In the genomic region with DNA sequence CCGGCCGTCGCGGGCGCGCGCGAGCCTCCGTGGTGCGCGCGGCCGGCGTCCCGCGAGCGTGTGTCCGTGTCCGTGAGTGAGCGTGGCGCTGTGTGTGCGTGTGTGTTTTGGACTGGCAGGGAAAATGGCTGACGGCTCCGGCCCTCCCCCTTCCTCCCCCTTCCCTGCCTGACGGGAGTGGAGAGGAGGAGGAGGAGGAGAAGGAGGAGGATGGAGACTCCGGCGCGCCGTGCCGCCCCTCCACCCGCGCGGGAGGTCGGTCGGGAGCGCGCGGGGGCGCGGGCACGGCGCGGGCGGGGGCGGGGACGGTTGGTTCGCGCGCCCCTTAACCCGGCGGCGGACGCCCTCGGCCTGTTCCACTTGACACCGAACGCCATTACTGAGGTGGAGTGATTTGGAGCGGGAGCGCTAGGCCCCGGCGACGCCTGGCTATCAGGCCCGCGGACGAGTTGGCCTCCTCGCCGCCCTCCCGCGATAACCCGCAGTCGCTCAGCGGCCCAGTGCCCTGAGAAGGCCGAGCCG, we compare ENCODE assay signal across 8 mouse cellular contexts. TPM values are rescaled to one million over a fixed set of nuclear protein-coding genes. Genes with fewer than 3 reads are reported as not detected.
A peak's percentile ranks its signal among the peaks of the same experiment; 100 is the strongest.
DNase-seq lines count a peak whose midpoint lies in the region; ATAC-seq and TF ChIP-seq lines count a peak whose summit lies in the region.

No protein-coding gene starts in this region.

- peaks cover 3% of the 10 kb centered on the region for H3K36me3 ChIP-seq in C2C12 (ENCODE audit: control insufficient read depth, insufficient read depth)
- peaks cover 18% of the 10 kb centered on the region for H3K36me3 ChIP-seq in erythroblast, embryonic 14.5 days (ENCODE audit: control insufficient read depth)
- H3K36me3 ChIP-seq in heart, embryonic 12.5 days: peaks cover under 1% of the 10 kb centered on the region; the same call in 1 of the 2 replicates
- no peaks in the 10 kb centered on the region for H3K36me3 ChIP-seq in kidney, postnatal 0 days (ENCODE audit: insufficient read depth, low read length)
- H3K36me3 ChIP-seq in liver, embryonic 13.5 days: 0 out of 2 replicates have a peak, but pooled peaks cover 2% of the 10 kb centered on the region

- peak; percentile 85 for DNase-seq in brain, embryonic 14.5 days (ENCODE audit: low read depth)
- DNase-seq in kidney, postnatal 0 days (ENCODE audit: low spot score): peak; percentile 74
- peak; percentile 69 for DNase-seq in liver, embryonic 13.5 days
- peak; percentile 75 for DNase-seq in naive thymus-derived CD4-positive, alpha-beta T cell, adult 2 months (ENCODE audit: low read depth)
- peak; percentile 61 to 81 for DNase-seq in spleen, postnatal 4 days (ENCODE audit: low spot score in 2 of 2)

- H3K79me2 ChIP-seq in C2C12 (ENCODE audit: control insufficient read depth, insufficient read depth): peaks cover 60% of the 10 kb centered on the region

- no peaks in the 10 kb centered on the region for H3K27me3 ChIP-seq in C2C12 (ENCODE audit: control insufficient read depth, insufficient read depth, insufficient read length)
- peaks cover 11% of the 10 kb centered on the region for H3K27me3 ChIP-seq in erythroblast, embryonic 14.5 days (ENCODE audit: control insufficient read depth)
- H3K27me3 ChIP-seq in heart, embryonic 12.5 days (replicated peaks): peaks cover 20% of the 10 kb centered on the region
- H3K27me3 ChIP-seq in kidney, postnatal 0 days (ENCODE audit: insufficient read depth, low read length): no peaks in the 10 kb centered on the region
- no peaks in the 10 kb centered on the region; the same call in 1 of the 2 replicates for H3K27me3 ChIP-seq in liver, embryonic 13.5 days

- peak overlapping the region; percentile 53 for H3K4me3 ChIP-seq in C2C12 (ENCODE audit: insufficient read depth, poor library complexity, severe bottlenecking)
- H3K4me3 ChIP-seq in erythroblast, embryonic 14.5 days (replicated peaks): peak overlapping the region; percentile 77
- peak overlapping the region; percentile 93 for H3K4me3 ChIP-seq in heart, embryonic 12.5 days
- H3K4me3 ChIP-seq in kidney, postnatal 0 days (replicated peaks; ENCODE audit: low read depth, low read length): peak overlapping the region; percentile 73
- peak overlapping the region; percentile 81 for H3K4me3 ChIP-seq in liver, embryonic 13.5 days (replicated peaks)

- peak; percentile 40 for ATAC-seq in heart, embryonic 12.5 days (ENCODE audit: insufficient number of reproducible peaks, low FRiP score)
- peak; percentile 38 for ATAC-seq in kidney, postnatal 0 days (replicated peaks; ENCODE audit: low FRiP score, low read depth)
- ATAC-seq in liver, embryonic 13.5 days (ENCODE audit: low read depth): peak; percentile 55

- H3ac ChIP-seq in C2C12 (ENCODE audit: control insufficient read depth, insufficient read length, low read depth): peak overlapping the region; percentile 86

- H3K27ac ChIP-seq in heart, embryonic 12.5 days (ENCODE audit: poor library complexity, severe bottlenecking): peak overlapping the region; percentile 98
- peak overlapping the region; percentile 96 for H3K27ac ChIP-seq in kidney, postnatal 0 days
- H3K27ac ChIP-seq in liver, embryonic 13.5 days: peak overlapping the region; percentile 93

- H3K4me2 ChIP-seq in heart, embryonic 12.5 days: peak overlapping the region; percentile 62
- H3K4me2 ChIP-seq in kidney, postnatal 0 days (ENCODE audit: low read length): peak overlapping the region; percentile 54
- peak overlapping the region; percentile 75 for H3K4me2 ChIP-seq in liver, embryonic 13.5 days

- peaks cover 15% of the 10 kb centered on the region for H3K9me3 ChIP-seq in erythroblast, embryonic 14.5 days (ENCODE audit: control insufficient read depth, low read length)
- H3K9me3 ChIP-seq in heart, embryonic 12.5 days (replicated peaks): peaks cover 10% of the 10 kb centered on the region; the same call in 1 of the 2 replicates
- no peaks in the 10 kb centered on the region for H3K9me3 ChIP-seq in kidney, postnatal 0 days (replicated peaks; ENCODE audit: low read length)
- no peaks in the 10 kb centered on the region for H3K9me3 ChIP-seq in liver, embryonic 13.5 days (replicated peaks)

- TF ChIP-seq CTCF in C2C12 (IDR thresholded peaks at IDR 0.05; ENCODE audit: control insufficient read depth, insufficient read depth, insufficient read length): no peak
- TF ChIP-seq CTCF in brain, embryonic 14.5 days (IDR thresholded peaks at IDR 0.05; ENCODE audit: borderline replicate concordance, extremely low read depth, insufficient read depth, insufficient read length): no peak
- no peak for TF ChIP-seq CTCF in kidney, postnatal 0 days (IDR thresholded peaks at IDR 0.05; ENCODE audit: low read depth)

- peak overlapping the region; percentile 97 for H3K9ac ChIP-seq in heart, embryonic 12.5 days
- H3K9ac ChIP-seq in kidney, postnatal 0 days (ENCODE audit: low read depth, low read length): peak overlapping the region; percentile 87
- H3K9ac ChIP-seq in liver, embryonic 13.5 days: peak overlapping the region; percentile 89

- H3K4me1 ChIP-seq in erythroblast, embryonic 14.5 days (ENCODE audit: control insufficient read depth): peaks cover 15% of the 10 kb centered on the region
- no peaks in the 10 kb centered on the region for H3K4me1 ChIP-seq in heart, embryonic 12.5 days (replicated peaks)
- no peaks in the 10 kb centered on the region for H3K4me1 ChIP-seq in kidney, postnatal 0 days (replicated peaks; ENCODE audit: insufficient read depth, low read length)
- 0 out of 2 replicates have a peak, but pooled peaks cover 6% of the 10 kb centered on the region for H3K4me1 ChIP-seq in liver, embryonic 13.5 days (replicated peaks)

- H3K79me3 ChIP-seq in C2C12 (ENCODE audit: low read depth): peaks cover 48% of the 10 kb centered on the region

- WGBS in heart, embryonic 12.5 days: 17% methylated on average over 53 of the region's 73 CpGs
- 25% methylated on average over 52 of the region's 73 CpGs for WGBS in kidney, postnatal 0 days
- WGBS in liver, embryonic 13.5 days (ENCODE audit: insufficient replicate concordance): 19% methylated on average over 48 of the region's 73 CpGs

- 0 out of 2 replicates have a peak, but pooled peaks have one; percentile 14 for TF ChIP-seq POLR2A in brain, embryonic 14.5 days (IDR thresholded peaks at IDR 0.05; ENCODE audit: borderline replicate concordance, extremely low read depth, insufficient read depth, insufficient read length, poor library complexity, severe bottlenecking)

TF ChIP-seq in C2C12, 6 proteins besides CTCF, POLR2A, EP300 and RAD21:
- no peak for TF ChIP-seq MYOD1 (IDR thresholded peaks at IDR 0.05; ENCODE audit: control insufficient read depth, insufficient read length, low read depth)
- no peak for TF ChIP-seq MAX (IDR thresholded peaks at IDR 0.05)
- TF ChIP-seq MYOG (IDR thresholded peaks at IDR 0.05; ENCODE audit: control insufficient read depth, extremely low read depth, insufficient read length): no peak
- no peak for TF ChIP-seq FOSL1 (IDR thresholded peaks at IDR 0.05; ENCODE audit: insufficient read depth, low read length, poor library complexity, severe bottlenecking)
- no peak for TF ChIP-seq CEBPB (IDR thresholded peaks at IDR 0.05; ENCODE audit: low read depth)
- TF ChIP-seq USF1 (IDR thresholded peaks at IDR 0.05; ENCODE audit: low read depth): no peak
TF ChIP-seq in C2C12: peak in this region for 0.

RNA-seq across cellular contexts. Expression of a gene that starts 1.2 kb away (rescaled TPM):
- 19.7 TPM for polyA plus RNA-seq in C2C12 (2012; fragmentation: generic; extraction: Trizol)
- 46.0 and 74.4 TPM in 2 replicates for polyA plus RNA-seq in brain, embryonic 14.5 days (2012; rRNA removed)
- 0.15 and 0.18 TPM in 2 replicates for polyA plus RNA-seq in erythroblast, embryonic 14.5 days (2012)
- polyA plus RNA-seq in heart, embryonic 12.5 days (2016; fragmentation: Nextera tagmentation; extraction: Ambion mirVana): 50.8 and 53.2 TPM in 2 replicates
- polyA plus RNA-seq in kidney, postnatal 0 days (2015; fragmentation: Nextera tagmentation; extraction: Ambion mirVana): 23.2 and 23.8 TPM in 2 replicates
- 10.4 and 13.2 TPM in 2 replicates for polyA plus RNA-seq in liver, embryonic 13.5 days (2015; fragmentation: Nextera tagmentation; extraction: Ambion mirVana)

Comparison
In these comparisons a context has a peak if more than half of its experiments do, and no peak if none do; other contexts are left out.
1. Peak in every context shown above with its lines: DNase-seq, ATAC-seq, H3K4me3 ChIP-seq and H3K27ac ChIP-seq.